Mouse (Mus musculus) cerebellum, adult 2 months (tissue): Measurements from ENCODE around the gene Poln. TPM values are rescaled to one million over a fixed set of nuclear protein-coding genes. Genes with fewer than 3 reads are reported as not detected.

Experiments
- DNase-seq, 2 experiments: peaks; one replicate each; pipeline ENCODE4 v3.0.0; 2021
- H3K27ac ChIP-seq: fragments of 200-500 bp; 2 replicates; pipeline ENCODE4 v1.5.1; 2012; ENCODE audit warnings: low read length, control low read depth, inconsistent platforms; ENCODE audit not compliant: insufficient read depth
- H3K27me3 ChIP-seq: fragments of 200-500 bp; 2 replicates; pipeline ENCODE4 v1.6.1; 2012; ENCODE audit warnings: inconsistent platforms, mild to moderate bottlenecking, low read length, moderate library complexity; ENCODE audit not compliant: control insufficient read depth, insufficient read depth
- H3K4me1 ChIP-seq: fragments of 200-500 bp; 2 replicates; pipeline ENCODE4 v1.6.1; 2011; ENCODE audit warnings: low read length; ENCODE audit not compliant: control insufficient read depth, insufficient read depth
- H3K4me3 ChIP-seq: fragments of 200-500 bp; replicated peaks from 2 replicates; pipeline ENCODE3; 2011; ENCODE audit warnings: mild to moderate bottlenecking, low read depth, low read length, control low read depth; ENCODE audit not compliant: insufficient read depth
- CTCF ChIP-seq: fragments of 200-500 bp; IDR thresholded peaks from 2 replicates; pipeline ENCODE4 v1.5.1; 2011; ENCODE audit warnings: low read depth, mild to moderate bottlenecking, control low read depth, low read length, moderate library complexity, borderline replicate concordance; ENCODE audit not compliant: insufficient read depth
- POLR2A ChIP-seq: fragments of 200-500 bp; IDR thresholded peaks from 2 replicates; pipeline ENCODE4 v1.6.1; 2011; ENCODE audit warnings: low read length, control low read depth, borderline replicate concordance; ENCODE audit not compliant: insufficient read depth
- WGBS: fragments of 180-500 bp; shearing (Covaris S2); methylation state at CpG from one replicate; pipeline ENCODE4 v1.1.7; 2018; 5-methylcytosine and 5-hydroxymethylcytosine counted together
- polyA plus RNA-seq: library from polyadenylated mRNA; depleted of rRNA; stranded (reverse); fragments of >200 nt; gene quantifications from 2 replicates; pipeline ENCODE4 v1.2.3, GENCODE M21; 2012

Poln gene
- polyA plus RNA-seq, 1 experiment = 0.82 TPM

GRCm38 (mm10) chr5:34177091-34177490 is 7.8 kb upstream of the Poln start:
- Histone ChIP-seq H3K4me3 (no peak overlapping the region), H3K4me1 (peaks cover 65% of the 10 kb centered on the region), H3K27me3 (no peaks in the 10 kb centered on the region), H3K27ac (peak overlapping the region; percentile 72)
- peak; percentile 71 to 82 for DNase-seq
- WGBS = 17% methylated on average over 2 of the region's 2 CpGs
- TF ChIP-seq POLR2A (no peak), CTCF (no peak)

GRCm38 (mm10) chr5:34176691-34177090 is 7.4 kb upstream of the Poln start:
- TF ChIP-seq CTCF = no peak
- H3K4me3 ChIP-seq = no peak overlapping the region
- peak overlapping the region; percentile 72 for H3K27ac ChIP-seq
- WGBS = 17% methylated on average over 10 of the region's 10 CpGs
- peak; percentile 58 to 69 for DNase-seq
- peaks cover 61% of the 10 kb centered on the region for H3K4me1 ChIP-seq
- no peaks in the 10 kb centered on the region for H3K27me3 ChIP-seq

- TF ChIP-seq POLR2A (no peak), CTCF (no peak)
- DNase-seq = peak in 1 of 2 experiments; percentile 69
- H3K27ac ChIP-seq = peak overlapping the region; percentile 62
- H3K27me3 ChIP-seq = no peaks in the 10 kb centered on the region
- 8% methylated on average over 5 of the region's 5 CpGs for WGBS
- H3K4me3 ChIP-seq = no peak overlapping the region
- peaks cover 51% of the 10 kb centered on the region for H3K4me1 ChIP-seq
These were observed 6.1 kb upstream of the Poln start for GRCm38 (mm10) chr5:34175403-34175694.

- Histone ChIP-seq H3K27ac (peak overlapping the region; percentile 62), H3K27me3 (no peaks in the 10 kb centered on the region), H3K4me1 (peaks cover 46% of the 10 kb centered on the region), H3K4me3 (no peak overlapping the region)
- peak; percentile 55 to 60 for DNase-seq
- TF ChIP-seq CTCF (no peak), POLR2A (no peak)
- 26% methylated on average over 5 of the region's 5 CpGs for WGBS
These were observed 5.5 kb upstream of the Poln start for GRCm38 (mm10) chr5:34174550-34175402.

- 80% methylated on average over 2 of the region's 2 CpGs for WGBS
- TF ChIP-seq POLR2A (no peak), CTCF (no peak)
- H3K4me1 ChIP-seq = peaks cover 46% of the 10 kb centered on the region
- H3K27me3 ChIP-seq = no peaks in the 10 kb centered on the region
- peak overlapping the region; percentile 62 for H3K27ac ChIP-seq
- peak in 1 of 2 experiments; percentile 7 for DNase-seq
- H3K4me3 ChIP-seq = no peak overlapping the region
These were observed 4.8 kb upstream of the Poln start for GRCm38 (mm10) chr5:34174021-34174420.

GRCm38 (mm10) chr5:34170726-34171125 is 1.5 kb upstream of the Poln start:
- H3K4me1 ChIP-seq = peaks cover 22% of the 10 kb centered on the region
- 33% methylated on average over 4 of the region's 4 CpGs for WGBS
- H3K27me3 ChIP-seq = no peaks in the 10 kb centered on the region
- H3K4me3 ChIP-seq = no peak overlapping the region
- TF ChIP-seq POLR2A = no peak
- no peak for TF ChIP-seq CTCF
- no peak overlapping the region for H3K27ac ChIP-seq
- DNase-seq = peak in 1 of 2 experiments; percentile 49

GRCm38 (mm10) chr5:34169954-34170353 is 706 bp upstream of the Poln start:
- peak overlapping the region; percentile 77 for H3K4me3 ChIP-seq
- TF ChIP-seq POLR2A (no peak), CTCF (no peak)
- H3K27ac ChIP-seq = peak overlapping the region; percentile 57; the same call in 1 of the 2 replicates
- H3K27me3 ChIP-seq = no peaks in the 10 kb centered on the region
- H3K4me1 ChIP-seq = peaks cover 16% of the 10 kb centered on the region
- no peak for DNase-seq
- 71% methylated on average over 3 of the region's 3 CpGs for WGBS

GRCm38 (mm10) chr5:34167857-34168256 is 1.4 kb downstream of the Poln start:
- WGBS = 61% methylated on average over 4 of the region's 4 CpGs
- H3K27me3 ChIP-seq = no peaks in the 10 kb centered on the region
- H3K4me1 ChIP-seq = peaks cover 2% of the 10 kb centered on the region; the same call in 1 of the 2 replicates
- no peak overlapping the region for H3K27ac ChIP-seq
- no peak for DNase-seq
- no peak for TF ChIP-seq POLR2A
- TF ChIP-seq CTCF = no peak
- no peak overlapping the region for H3K4me3 ChIP-seq
